Mouse (Mus musculus) hindbrain, embryonic 13.5 days (tissue): Measurements from ENCODE around the gene Bcl2l13. TPM values are rescaled to one million over a fixed set of nuclear protein-coding genes. Genes with fewer than 3 reads are reported as not detected.
"Not testable (repeated sequence)": the region's sequence is repeated elsewhere in the genome, so short reads cannot be mapped to it uniquely, and the experiment has no call there.

Source experiments
- ATAC-seq: fragments of 200-750 bp; cut with Nextera tagmentation; 2 replicates; pipeline ENCODE4 v1.8.0; 2017; ENCODE audit warnings: moderate TSS enrichment; ENCODE audit not compliant: low FRiP score
- H3K27ac ChIP-seq: fragments of 300-500 bp; sonication (generic); 2 replicates; pipeline ENCODE4 v1.5.1; 2015; ENCODE audit warnings: inconsistent platforms, mild to moderate bottlenecking, moderate library complexity
- H3K27me3 ChIP-seq: fragments of 300-500 bp; sonication (generic); 2 replicates; pipeline ENCODE4 v1.6.1; 2015; ENCODE audit warnings: mild to moderate bottlenecking, inconsistent platforms
- H3K36me3 ChIP-seq: fragments of 300-500 bp; sonication (generic); 2 replicates; pipeline ENCODE4 v1.6.1; 2015; ENCODE audit warnings: mild to moderate bottlenecking, inconsistent platforms
- H3K4me1 ChIP-seq: fragments of 300-500 bp; sonication (generic); replicated peaks from 2 replicates; pipeline ENCODE4 v1.6.1; 2015; ENCODE audit warnings: inconsistent platforms
- H3K4me2 ChIP-seq: fragments of 300-500 bp; sonication (generic); 2 replicates; pipeline ENCODE4 v1.6.1; 2015; ENCODE audit warnings: inconsistent platforms, mild to moderate bottlenecking, moderate library complexity
- H3K4me3 ChIP-seq: fragments of 300-500 bp; sonication (generic); 2 replicates; pipeline ENCODE4 v1.5.1; 2015; ENCODE audit warnings: mild to moderate bottlenecking, inconsistent platforms
- H3K9ac ChIP-seq: fragments of 300-500 bp; sonication (generic); 2 replicates; pipeline ENCODE4 v1.6.1; 2015; ENCODE audit warnings: mild to moderate bottlenecking, inconsistent platforms
- H3K9me3 ChIP-seq: fragments of 300-500 bp; sonication (generic); 2 replicates; pipeline ENCODE4 v1.6.1; 2016; ENCODE audit warnings: inconsistent platforms
- WGBS: fragments of 180-500 bp; shearing (Covaris S2); methylation state at CpG from one replicate; pipeline ENCODE4 v1.1.7; 2015; 5-methylcytosine and 5-hydroxymethylcytosine counted together
- polyA plus RNA-seq: library from polyadenylated mRNA; unstranded; fragments of >200 nt; fragmentation: Nextera tagmentation; extraction: Ambion mirVana; gene quantifications from 2 replicates; pipeline ENCODE4 v1.2.1, GENCODE M21; 2015

Gene Bcl2l13
- polyA plus RNA-seq, 1 experiment from 2014 or later = 29.4 TPM

DNA sequence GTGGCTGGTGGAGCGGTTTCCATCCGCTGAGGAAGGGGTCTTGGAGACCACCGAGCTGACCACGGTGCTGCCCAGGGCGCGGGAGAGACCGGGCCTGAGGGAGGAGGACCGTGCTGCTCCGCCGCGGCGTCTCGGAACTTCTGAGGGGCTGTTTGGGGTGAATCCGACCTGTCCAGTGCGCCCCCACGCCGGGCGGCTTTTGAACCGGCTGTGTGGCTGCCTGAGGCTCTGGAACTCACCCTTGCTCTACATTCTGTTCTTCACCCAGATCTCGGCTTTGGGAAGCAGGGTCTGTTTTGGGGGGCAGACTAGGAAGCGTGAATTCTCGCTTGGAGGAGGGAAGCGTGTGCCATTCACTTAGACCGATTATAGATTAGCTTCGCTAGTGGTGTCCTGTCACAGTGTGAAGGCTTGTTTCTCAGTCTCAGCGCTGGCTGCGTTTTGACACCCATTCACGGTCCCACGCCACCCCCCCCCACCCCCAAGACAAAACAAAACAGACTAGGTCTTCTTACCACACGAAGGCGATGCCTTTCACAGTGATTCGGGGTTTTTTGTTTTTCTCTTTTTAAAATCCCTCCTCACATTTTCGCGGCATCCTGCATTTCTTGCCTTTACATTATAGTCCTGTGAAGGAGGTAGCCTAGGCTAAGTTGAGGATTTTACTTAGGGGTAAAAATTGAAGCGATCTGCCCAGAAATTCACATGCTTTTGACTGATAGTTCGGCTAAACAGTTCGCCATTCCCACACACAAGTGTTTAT, 558 bp downstream of the Bcl2l13 start:
- 0 out of 2 replicates have a peak, but pooled peaks cover 1% of the 10 kb centered on the region for H3K27me3 ChIP-seq
- peak overlapping the region; percentile 74 for H3K4me2 ChIP-seq
- 6% methylated on average over 37 of the region's 37 CpGs for WGBS
- peaks cover 17% of the 10 kb centered on the region for H3K4me1 ChIP-seq
- peaks cover 8% of the 10 kb centered on the region for H3K36me3 ChIP-seq
- no peaks in the 10 kb centered on the region for H3K9me3 ChIP-seq
- ATAC-seq = peak; percentile 85
- peak overlapping the region; percentile 94 for H3K9ac ChIP-seq
- peak overlapping the region; percentile 85 for H3K4me3 ChIP-seq
- peak overlapping the region; percentile 98 for H3K27ac ChIP-seq

GRCm38 (mm10) chr6:120837152-120837530, 1.1 kb downstream of the Bcl2l13 start:
- Histone ChIP-seq H3K36me3 (peaks cover 8% of the 10 kb centered on the region), H3K4me1 (peaks cover 17% of the 10 kb centered on the region), H3K27ac (no peak overlapping the region), H3K4me3 (peak overlapping the region; percentile 85), H3K27me3 (no peaks in the 10 kb centered on the region), H3K9ac (peak overlapping the region; percentile 94), H3K4me2 (peak overlapping the region; percentile 74), H3K9me3 (no peaks in the 10 kb centered on the region)
- WGBS = 82% methylated on average over 1 of the region's 1 CpGs
- no peak for ATAC-seq

DNA sequence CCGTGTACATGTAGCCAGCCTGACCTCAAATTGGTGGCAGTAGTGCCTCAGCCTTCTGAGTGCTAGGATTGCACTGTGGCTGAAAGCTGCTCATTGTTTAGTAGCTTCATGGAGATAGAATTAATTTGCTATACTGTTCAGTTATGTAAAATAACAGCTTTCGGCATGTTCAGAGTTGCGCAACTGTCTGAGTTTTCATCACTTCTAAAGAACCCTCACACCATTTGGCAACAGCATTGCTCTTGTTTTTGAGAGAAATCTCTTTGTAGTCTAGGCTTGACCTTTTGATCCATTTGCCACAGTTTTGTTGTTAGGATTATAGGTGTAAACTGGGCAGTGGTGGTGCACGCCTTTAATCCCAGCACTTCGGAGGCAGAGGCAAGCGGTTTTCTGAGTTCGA, 4.2 kb downstream of the Bcl2l13 start:
- WGBS = 95% methylated on average over 7 of the region's 7 CpGs
- peaks cover 8% of the 10 kb centered on the region for H3K36me3 ChIP-seq
- H3K27ac ChIP-seq = no peak overlapping the region
- H3K4me1 ChIP-seq = peaks cover 16% of the 10 kb centered on the region
- H3K9me3 ChIP-seq = no peaks in the 10 kb centered on the region
- H3K4me3 ChIP-seq = no peak overlapping the region
- H3K4me2 ChIP-seq = no peak overlapping the region
- no peak overlapping the region for H3K9ac ChIP-seq
- H3K27me3 ChIP-seq = no peaks in the 10 kb centered on the region
- no peak for ATAC-seq

GRCm38 (mm10) chr6:120841754-120842153, 5.7 kb downstream of the Bcl2l13 start:
- no peaks in the 10 kb centered on the region for H3K27me3 ChIP-seq
- ATAC-seq = no peak
- peaks cover 8% of the 10 kb centered on the region for H3K36me3 ChIP-seq
- no peak overlapping the region for H3K27ac ChIP-seq
- no peak overlapping the region for H3K4me2 ChIP-seq
- H3K9me3 ChIP-seq = no peaks in the 10 kb centered on the region
- no peak overlapping the region for H3K9ac ChIP-seq
- H3K4me1 ChIP-seq = peaks cover 9% of the 10 kb centered on the region
- no peak overlapping the region for H3K4me3 ChIP-seq
- WGBS = 95% methylated on average over 5 of the region's 5 CpGs

DNA sequence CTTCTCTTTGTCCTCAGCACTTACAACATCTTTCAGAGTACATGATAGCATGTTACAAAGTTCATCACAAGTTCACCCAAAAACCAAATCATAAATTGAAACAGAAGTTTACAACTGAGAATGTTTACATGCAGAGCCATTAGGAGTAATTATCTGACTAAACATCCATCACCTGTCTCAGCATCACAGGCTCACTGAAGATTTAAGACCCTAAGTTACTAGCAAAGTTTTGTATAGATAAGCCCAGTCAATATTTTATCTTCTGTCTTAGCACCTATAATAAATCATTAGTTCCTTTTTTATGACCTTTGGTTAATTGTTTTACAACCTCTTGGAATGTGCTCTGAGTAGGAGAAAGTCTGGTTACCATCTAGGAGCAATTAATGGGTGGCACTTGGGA, 14.7 kb downstream of the Bcl2l13 start:
- ATAC-seq, H3K27ac ChIP-seq, H3K4me2 ChIP-seq, H3K4me1 ChIP-seq, H3K4me3 ChIP-seq, H3K27me3 ChIP-seq, H3K9me3 ChIP-seq, H3K9ac ChIP-seq: not testable (repeated sequence)
- H3K36me3 ChIP-seq = peaks cover 53% of the 10 kb centered on the region

DNA sequence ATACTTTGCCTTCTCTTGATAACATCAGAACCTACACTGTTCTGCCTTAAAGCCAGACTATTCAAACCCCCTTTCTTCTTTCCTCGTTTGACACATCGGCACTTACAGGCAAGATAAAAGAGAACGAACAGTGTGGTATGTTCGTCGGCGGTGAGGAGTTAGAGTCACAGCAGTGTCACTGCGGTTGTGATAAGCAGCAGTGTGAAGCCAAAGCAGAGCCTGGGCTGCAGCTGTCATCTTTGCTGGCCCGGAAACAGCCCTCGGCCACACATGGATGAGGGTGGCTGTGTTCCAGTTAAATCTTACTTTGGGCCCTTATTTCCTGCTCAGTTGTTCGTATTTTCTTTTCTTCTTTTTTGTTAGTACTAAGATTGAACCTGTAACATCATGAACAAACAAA, 18.4 kb downstream of the Bcl2l13 start:
- ATAC-seq = no peak
- H3K27ac ChIP-seq = no peak overlapping the region
- H3K9ac ChIP-seq = no peak overlapping the region
- no peak overlapping the region for H3K4me3 ChIP-seq
- H3K27me3 ChIP-seq = no peaks in the 10 kb centered on the region
- H3K36me3 ChIP-seq = peaks cover 45% of the 10 kb centered on the region
- no peaks in the 10 kb centered on the region for H3K9me3 ChIP-seq
- H3K4me2 ChIP-seq = no peak overlapping the region
- peaks cover 7% of the 10 kb centered on the region for H3K4me1 ChIP-seq
- WGBS = 86% methylated on average over 10 of the region's 10 CpGs

DNA sequence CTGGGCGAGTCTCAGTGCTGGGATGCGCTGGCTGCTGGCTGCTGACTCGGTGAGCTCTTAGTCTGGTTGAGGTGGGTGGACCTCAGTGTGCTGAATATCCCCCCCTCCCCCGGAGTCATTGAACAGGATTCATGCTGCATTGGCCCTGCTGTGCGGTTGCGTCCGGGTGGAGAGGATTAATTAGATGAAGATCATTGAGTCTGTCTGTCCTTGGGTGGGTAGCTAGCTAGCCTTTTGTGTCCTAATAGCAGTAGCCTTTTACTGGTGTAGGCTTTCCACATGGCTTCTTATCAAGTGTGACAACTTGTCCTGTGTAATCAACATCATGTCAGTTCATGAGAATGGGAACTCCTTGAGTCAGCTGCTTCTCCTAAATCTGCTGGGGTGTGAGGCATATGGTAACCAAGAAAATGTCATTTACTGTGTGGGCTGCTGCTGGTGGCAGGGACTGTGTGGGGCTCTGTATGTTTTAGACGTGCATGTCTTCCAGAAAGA, 22.3 kb downstream of the Bcl2l13 start:
- WGBS = 49% methylated on average over 8 of the region's 8 CpGs
- peak overlapping the region; percentile 20 for H3K27ac ChIP-seq
- peaks cover 7% of the 10 kb centered on the region for H3K4me1 ChIP-seq
- peaks cover 35% of the 10 kb centered on the region for H3K36me3 ChIP-seq
- no peaks in the 10 kb centered on the region for H3K9me3 ChIP-seq
- no peak overlapping the region for H3K4me3 ChIP-seq
- 0 out of 2 replicates have a peak overlapping the region, but pooled peaks have one; percentile 8 for H3K9ac ChIP-seq
- H3K27me3 ChIP-seq = no peaks in the 10 kb centered on the region
- peak; percentile 59; the same call in 1 of the 2 replicates for ATAC-seq
- no peak overlapping the region for H3K4me2 ChIP-seq

- H3K27ac ChIP-seq = no peak overlapping the region
- WGBS = 95% methylated on average over 3 of the region's 3 CpGs
- H3K27me3 ChIP-seq = no peaks in the 10 kb centered on the region
- peaks cover 7% of the 10 kb centered on the region for H3K4me1 ChIP-seq
- no peak overlapping the region for H3K9ac ChIP-seq
- H3K4me3 ChIP-seq = no peak overlapping the region
- H3K36me3 ChIP-seq = peaks cover 29% of the 10 kb centered on the region
- H3K4me2 ChIP-seq = no peak overlapping the region
- no peaks in the 10 kb centered on the region for H3K9me3 ChIP-seq
- no peak for ATAC-seq
Measured at GRCm38 (mm10) chr6:120860079-120860478, 24.1 kb downstream of the Bcl2l13 start.

- Histone ChIP-seq H3K27me3 (no peaks in the 10 kb centered on the region), H3K4me3 (no peak overlapping the region), H3K4me2 (no peak overlapping the region), H3K9me3 (no peaks in the 10 kb centered on the region), H3K27ac (no peak overlapping the region), H3K9ac (no peak overlapping the region), H3K36me3 (peaks cover 28% of the 10 kb centered on the region), H3K4me1 (no peaks in the 10 kb centered on the region)
- 91% methylated on average over 9 of the region's 9 CpGs for WGBS
- no peak for ATAC-seq
Measured at GRCm38 (mm10) chr6:120866051-120866814, 30.2 kb downstream of the Bcl2l13 start.

DNA sequence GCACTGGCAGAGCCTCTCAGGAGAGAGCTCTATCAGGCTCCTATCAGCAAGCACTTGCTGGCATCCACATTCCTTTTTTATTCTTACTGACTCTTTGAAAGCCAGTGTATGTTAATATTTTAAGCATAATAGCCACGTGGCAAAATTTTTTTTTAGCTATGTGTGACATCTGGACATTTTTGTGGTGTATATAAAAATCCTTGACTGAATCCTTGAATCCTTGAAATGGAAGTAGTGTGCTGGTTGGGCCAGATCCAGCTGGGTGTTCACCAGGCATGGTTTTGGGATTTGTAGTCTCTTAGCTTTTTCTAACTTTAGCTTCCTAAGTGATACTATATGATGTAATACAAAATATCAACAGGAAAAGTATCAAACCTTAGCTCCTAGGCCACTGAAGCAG, 32.8 kb downstream of the Bcl2l13 start:
- Histone ChIP-seq H3K9ac (no peak overlapping the region), H3K36me3 (peaks cover 26% of the 10 kb centered on the region), H3K27me3 (no peaks in the 10 kb centered on the region), H3K4me2 (no peak overlapping the region), H3K4me3 (no peak overlapping the region), H3K9me3 (no peaks in the 10 kb centered on the region), H3K27ac (no peak overlapping the region), H3K4me1 (no peaks in the 10 kb centered on the region)
- no peak for ATAC-seq
- 74% methylated on average over 1 of the region's 1 CpGs for WGBS

GRCm38 (mm10) chr6:120871286-120871685, 35.3 kb downstream of the Bcl2l13 start:
- H3K9ac ChIP-seq = no peak overlapping the region
- no peak overlapping the region for H3K27ac ChIP-seq
- H3K27me3 ChIP-seq = no peaks in the 10 kb centered on the region
- no peak for ATAC-seq
- no peak overlapping the region for H3K4me2 ChIP-seq
- peaks cover 18% of the 10 kb centered on the region for H3K36me3 ChIP-seq
- 96% methylated on average over 2 of the region's 2 CpGs for WGBS
- H3K4me3 ChIP-seq = no peak overlapping the region
- no peaks in the 10 kb centered on the region for H3K9me3 ChIP-seq
- H3K4me1 ChIP-seq = no peaks in the 10 kb centered on the region

DNA sequence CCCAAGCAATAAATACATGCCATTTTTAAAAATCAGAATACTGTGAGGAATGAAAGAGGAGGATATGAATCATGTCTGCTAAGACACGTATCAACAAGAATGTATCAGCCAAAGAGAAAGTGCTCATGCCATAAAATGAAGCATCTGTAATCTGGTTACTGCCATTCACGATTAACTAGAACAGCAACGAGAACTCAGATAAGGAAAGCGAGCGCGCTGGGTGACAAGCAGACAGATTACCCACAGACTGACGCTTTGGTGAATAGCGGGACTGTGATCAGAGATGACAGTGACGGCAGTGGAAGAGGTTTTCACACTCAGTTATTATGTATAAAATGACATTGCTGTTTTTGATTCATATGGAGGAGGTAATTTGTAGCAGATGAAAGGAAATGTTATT, 37.9 kb downstream of the Bcl2l13 start:
- no peak for ATAC-seq
- no peak overlapping the region for H3K27ac ChIP-seq
- H3K4me1 ChIP-seq = no peaks in the 10 kb centered on the region
- no peak overlapping the region for H3K4me2 ChIP-seq
- H3K4me3 ChIP-seq = no peak overlapping the region
- no peaks in the 10 kb centered on the region for H3K9me3 ChIP-seq
- peaks cover 29% of the 10 kb centered on the region for H3K36me3 ChIP-seq
- no peak overlapping the region for H3K9ac ChIP-seq
- no peaks in the 10 kb centered on the region for H3K27me3 ChIP-seq
- WGBS = 65% methylated on average over 9 of the region's 9 CpGs
